In the genomic region with DNA sequence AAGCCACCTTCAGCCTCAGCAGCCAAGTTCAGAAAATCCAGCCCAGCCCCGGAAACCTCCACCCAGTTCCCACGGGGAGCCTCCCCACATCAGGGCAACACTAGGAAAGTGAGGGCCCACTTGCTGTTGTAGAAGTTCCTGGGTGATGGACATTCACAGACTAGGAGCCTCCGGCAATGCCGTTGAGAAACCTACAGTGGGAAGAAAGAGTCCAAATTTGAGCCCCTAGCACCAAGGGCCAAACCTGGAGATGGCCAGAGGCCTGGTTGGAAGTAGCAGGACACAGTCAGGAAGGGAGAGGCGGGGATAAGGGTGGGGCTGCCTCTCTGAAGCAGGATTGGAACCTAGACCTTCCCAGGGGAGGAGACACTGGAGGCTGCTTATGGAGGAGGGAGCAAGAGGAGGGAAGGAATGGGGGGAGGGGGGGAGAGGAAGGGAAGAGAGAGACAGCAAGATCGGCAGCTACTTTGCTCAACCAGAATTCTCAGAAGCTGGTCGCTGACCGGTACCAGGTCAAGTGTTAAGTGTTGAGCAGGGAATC, we compare ENCODE assay signal across 8 mouse cellular contexts. TPM values are rescaled to one million over a fixed set of nuclear protein-coding genes. Genes with fewer than 3 reads are reported as not detected.
A peak's percentile ranks its signal among the peaks of the same experiment; 100 is the strongest.
DNase-seq lines count a peak whose midpoint lies in the region; ATAC-seq and TF ChIP-seq lines count a peak whose summit lies in the region.

No protein-coding gene starts in this region.

- peak; percentile 69 for DNase-seq in testis, postnatal 14 days (ENCODE audit: low spot score)
- DNase-seq in testis, postnatal 10 days (ENCODE audit: low spot score) = no peak
- peak; percentile 87 for DNase-seq in fibroblast of lung, adult 2 months (ENCODE audit: low read depth)
- peak; percentile 38 for DNase-seq in liver
- no peak for DNase-seq in layer of hippocampus, adult 9-11 months
- no peak for DNase-seq in B cell, adult 2 months

- TF ChIP-seq POLR2A in olfactory bulb, adult 2 months (IDR thresholded peaks at IDR 0.05; ENCODE audit: insufficient read depth, low read depth, low read length) = no peak

- no peaks in the 10 kb centered on the region for H3K9me3 ChIP-seq in hindbrain, embryonic 13.5 days

- H3K4me2 ChIP-seq in hindbrain, embryonic 13.5 days = peak overlapping the region; percentile 29; the same call in 1 of the 2 replicates

- no peak for TF ChIP-seq CTCF in olfactory bulb, adult 2 months (IDR thresholded peaks at IDR 0.05; ENCODE audit: insufficient read depth, low read depth, low read length)

- 44% methylated on average over 8 of the region's 8 CpGs for WGBS in hindbrain, embryonic 13.5 days
- 48% methylated on average over 8 of the region's 8 CpGs for WGBS in olfactory bulb, adult 2 months

- no peaks in the 10 kb centered on the region for H3K36me3 ChIP-seq in hindbrain, embryonic 13.5 days

- H3K27ac ChIP-seq in hindbrain, embryonic 13.5 days = peak overlapping the region; percentile 48; the same call in 1 of the 2 replicates
- no peak overlapping the region for H3K27ac ChIP-seq in olfactory bulb, adult 2 months (ENCODE audit: insufficient read depth, low read depth, low read length)

- no peak overlapping the region for H3K9ac ChIP-seq in hindbrain, embryonic 13.5 days

- H3K4me1 ChIP-seq in hindbrain, embryonic 13.5 days (replicated peaks) = peaks cover 36% of the 10 kb centered on the region
- peaks cover 8% of the 10 kb centered on the region; the same call in 1 of the 2 replicates for H3K4me1 ChIP-seq in olfactory bulb, adult 2 months (ENCODE audit: control insufficient read depth, insufficient read depth, low read length)

- peaks cover 6% of the 10 kb centered on the region; the same call in 1 of the 2 replicates for H3K27me3 ChIP-seq in hindbrain, embryonic 13.5 days

- ATAC-seq in hindbrain, embryonic 13.5 days (ENCODE audit: low FRiP score) = no peak

- H3K4me3 ChIP-seq in hindbrain, embryonic 13.5 days = no peak overlapping the region
- H3K4me3 ChIP-seq in olfactory bulb, adult 2 months (ENCODE audit: insufficient read depth, low read depth, low read length) = peak overlapping the region; percentile 5; the same call in 1 of the 2 replicates

RNA-seq across cellular contexts. Expression of gene Rras, which starts 1.3 kb away (rescaled TPM):
- polyA plus RNA-seq in hindbrain, embryonic 13.5 days (2015; fragmentation: Nextera tagmentation; extraction: Ambion mirVana) = 11.5 and 15.4 TPM in 2 replicates
- polyA plus RNA-seq in olfactory bulb, adult 2 months (2012; ENCODE audit: insufficient read depth, insufficient read length, low replicate concordance, missing spikeins) = not detected in 2 replicates

RNA-seq across cellular contexts. Expression of gene Scaf1, which starts 2.9 kb away (rescaled TPM):
- polyA plus RNA-seq in hindbrain, embryonic 13.5 days (2015; fragmentation: Nextera tagmentation; extraction: Ambion mirVana) = 42.4 and 45.2 TPM in 2 replicates
- not detected in 2 replicates for polyA plus RNA-seq in olfactory bulb, adult 2 months (2012; ENCODE audit: insufficient read depth, insufficient read length, low replicate concordance, missing spikeins)

RNA-seq across cellular contexts. Expression of gene Bcl2l12, which starts 20.6 kb away (rescaled TPM):
- polyA plus RNA-seq in hindbrain, embryonic 13.5 days (2015; fragmentation: Nextera tagmentation; extraction: Ambion mirVana) = 16.2 and 19.7 TPM in 2 replicates
- not detected in 2 replicates for polyA plus RNA-seq in olfactory bulb, adult 2 months (2012; ENCODE audit: insufficient read depth, insufficient read length, low replicate concordance, missing spikeins)

RNA-seq across cellular contexts. Expression of gene Irf3, which starts 21.7 kb away (rescaled TPM):
- 66.7 and 68.3 TPM in 2 replicates for polyA plus RNA-seq in hindbrain, embryonic 13.5 days (2015; fragmentation: Nextera tagmentation; extraction: Ambion mirVana)
- not detected in 2 replicates for polyA plus RNA-seq in olfactory bulb, adult 2 months (2012; ENCODE audit: insufficient read depth, insufficient read length, low replicate concordance, missing spikeins)

RNA-seq across cellular contexts. Expression of gene Prmt1, which starts 32.7 kb away (rescaled TPM):
- 681 and 687 TPM in 2 replicates for polyA plus RNA-seq in hindbrain, embryonic 13.5 days (2015; fragmentation: Nextera tagmentation; extraction: Ambion mirVana)
- polyA plus RNA-seq in olfactory bulb, adult 2 months (2012; ENCODE audit: insufficient read depth, insufficient read length, low replicate concordance, missing spikeins) = not detected in 2 replicates

Comparison
In these comparisons a context has a peak if more than half of its experiments do, and no peak if none do; other contexts are left out.
1. DNase-seq: peak in testis, postnatal 14 days (single experiment), fibroblast of lung, adult 2 months (single experiment) and liver (single experiment); none in testis, postnatal 10 days (single experiment), layer of hippocampus, adult 9-11 months (single experiment) and B cell, adult 2 months (0 of 2).
2. RNA of gene Rras, which starts 1.3 kb away (polyA plus RNA-seq): 11.5 to 15.4 TPM in hindbrain, embryonic 13.5 days; not detected in olfactory bulb, adult 2 months; every median in the first group is over 10 times any median in the second.